Mouse (Mus musculus): ENCODE measurements around the gene Pard3.

Pard3 gene

GRCm38 (mm10) chr8:127269082-127269747 lies 205.5 kb downstream of the Pard3 start:
- Histone ChIP-seq H3K27me3 (ENCODE audit: control insufficient read depth, insufficient read depth, low read length, poor library complexity, severe bottlenecking) (no peaks in the 10 kb centered on the region; the same call in 1 of the 2 replicates), H3K36me3 (ENCODE audit: control insufficient read depth, insufficient read depth, low read length, poor library complexity, severe bottlenecking) (no peaks in the 10 kb centered on the region)
- no peak for DNase-seq (ENCODE audit: low read depth, low spot score)

GRCm38 (mm10) chr8:127271186-127271585 lies 207.5 kb downstream of the Pard3 start:
- DNase-seq (ENCODE audit: low read depth, low spot score), result no peak
- no peaks in the 10 kb centered on the region for H3K36me3 ChIP-seq (ENCODE audit: control insufficient read depth, insufficient read depth, low read length, poor library complexity, severe bottlenecking)
- no peaks in the 10 kb centered on the region; the same call in 1 of the 2 replicates for H3K27me3 ChIP-seq (ENCODE audit: control insufficient read depth, insufficient read depth, low read length, poor library complexity, severe bottlenecking)

- H3K27me3 ChIP-seq (ENCODE audit: control insufficient read depth, insufficient read depth, low read length, poor library complexity, severe bottlenecking), result no peaks in the 10 kb centered on the region
- no peak for DNase-seq (ENCODE audit: low read depth, low spot score)
- no peaks in the 10 kb centered on the region for H3K36me3 ChIP-seq (ENCODE audit: control insufficient read depth, insufficient read depth, low read length, poor library complexity, severe bottlenecking)
These were observed 216.7 kb downstream of the Pard3 start for GRCm38 (mm10) chr8:127280299-127280974.

- Histone ChIP-seq H3K36me3 (ENCODE audit: control insufficient read depth, insufficient read depth, low read length, poor library complexity, severe bottlenecking) (no peaks in the 10 kb centered on the region), H3K27me3 (ENCODE audit: control insufficient read depth, insufficient read depth, low read length, poor library complexity, severe bottlenecking) (no peaks in the 10 kb centered on the region)
- DNase-seq (ENCODE audit: low read depth, low spot score), result no peak
These were observed 217.3 kb downstream of the Pard3 start for GRCm38 (mm10) chr8:127281035-127281434.

GRCm38 (mm10) chr8:127284462-127285216 lies 220.9 kb downstream of the Pard3 start:
- DNase-seq (ENCODE audit: low read depth, low spot score), result no peak
- Histone ChIP-seq H3K36me3 (ENCODE audit: control insufficient read depth, insufficient read depth, low read length, poor library complexity, severe bottlenecking) (no peaks in the 10 kb centered on the region), H3K27me3 (ENCODE audit: control insufficient read depth, insufficient read depth, low read length, poor library complexity, severe bottlenecking) (no peaks in the 10 kb centered on the region)

- no peak for DNase-seq (ENCODE audit: low read depth, low spot score)
- no peaks in the 10 kb centered on the region for H3K27me3 ChIP-seq (ENCODE audit: control insufficient read depth, insufficient read depth, low read length, poor library complexity, severe bottlenecking)
- H3K36me3 ChIP-seq (ENCODE audit: control insufficient read depth, insufficient read depth, low read length, poor library complexity, severe bottlenecking), result no peaks in the 10 kb centered on the region
These were observed 224.1 kb downstream of the Pard3 start for GRCm38 (mm10) chr8:127287816-127288215.

DNA sequence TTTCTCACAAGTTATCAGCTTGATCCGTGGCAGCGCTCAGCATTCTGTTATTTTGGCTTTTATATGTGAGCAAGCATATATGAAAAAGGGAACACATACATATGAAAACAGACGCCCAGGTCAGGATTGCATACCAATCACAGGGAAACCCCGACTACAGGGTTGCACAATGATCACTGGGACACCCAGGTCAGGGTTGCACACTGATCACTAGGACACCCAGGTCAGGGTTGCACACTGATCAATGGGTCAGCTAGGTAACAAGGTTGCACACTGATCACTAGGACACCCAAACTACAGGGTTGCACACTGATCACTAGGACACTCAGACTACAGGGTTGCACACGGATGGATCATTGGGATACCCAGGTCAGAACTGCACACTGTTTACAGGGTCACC lies 228.6 kb downstream of the Pard3 start:
- no peaks in the 10 kb centered on the region for H3K27me3 ChIP-seq (ENCODE audit: control insufficient read depth, insufficient read depth, low read length, poor library complexity, severe bottlenecking)
- DNase-seq (ENCODE audit: low read depth, low spot score), result no peak
- no peaks in the 10 kb centered on the region for H3K36me3 ChIP-seq (ENCODE audit: control insufficient read depth, insufficient read depth, low read length, poor library complexity, severe bottlenecking)

DNA sequence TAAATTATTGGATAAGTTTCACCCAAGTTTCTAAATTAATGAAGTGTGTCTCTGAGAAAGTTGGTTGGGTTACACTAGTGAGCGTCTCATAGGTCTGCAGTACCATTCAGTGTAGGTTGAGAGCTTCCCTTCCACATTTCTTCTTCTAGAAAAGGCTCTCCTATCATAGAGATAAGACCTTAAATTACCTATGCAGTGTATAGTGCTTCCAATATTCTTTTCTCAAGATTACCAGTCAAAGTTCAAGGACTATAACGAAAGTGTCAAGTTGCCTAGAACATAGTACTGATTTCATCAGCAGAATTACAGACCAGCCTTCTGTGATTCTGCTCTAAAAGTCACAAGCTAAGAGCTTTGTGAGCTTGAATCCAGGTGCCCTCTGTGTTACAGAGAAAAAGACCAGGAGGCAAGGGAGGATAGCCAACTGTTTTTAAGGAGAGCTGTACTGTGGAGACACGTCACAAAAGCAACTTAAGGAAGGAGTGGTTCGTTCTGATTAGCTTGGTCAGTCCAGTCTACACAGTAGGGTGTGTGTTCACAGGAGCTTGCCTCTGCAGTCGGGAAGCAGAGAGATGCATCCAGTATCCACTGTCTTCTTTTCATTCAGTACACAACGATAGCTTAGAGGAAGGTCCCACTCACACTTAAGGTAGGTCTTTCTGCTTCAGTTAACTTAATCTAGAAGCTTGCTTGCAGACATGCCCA lies 229.5 kb downstream of the Pard3 start:
- no peak for DNase-seq (ENCODE audit: low read depth, low spot score)
- no peaks in the 10 kb centered on the region for H3K27me3 ChIP-seq (ENCODE audit: control insufficient read depth, insufficient read depth, low read length, poor library complexity, severe bottlenecking)
- H3K36me3 ChIP-seq (ENCODE audit: control insufficient read depth, insufficient read depth, low read length, poor library complexity, severe bottlenecking), result no peaks in the 10 kb centered on the region

GRCm38 (mm10) chr8:127294061-127294460 lies 230.4 kb downstream of the Pard3 start:
- DNase-seq (ENCODE audit: low read depth, low spot score), result no peak
- H3K27me3 ChIP-seq (ENCODE audit: control insufficient read depth, insufficient read depth, low read length, poor library complexity, severe bottlenecking), result no peaks in the 10 kb centered on the region

DNA sequence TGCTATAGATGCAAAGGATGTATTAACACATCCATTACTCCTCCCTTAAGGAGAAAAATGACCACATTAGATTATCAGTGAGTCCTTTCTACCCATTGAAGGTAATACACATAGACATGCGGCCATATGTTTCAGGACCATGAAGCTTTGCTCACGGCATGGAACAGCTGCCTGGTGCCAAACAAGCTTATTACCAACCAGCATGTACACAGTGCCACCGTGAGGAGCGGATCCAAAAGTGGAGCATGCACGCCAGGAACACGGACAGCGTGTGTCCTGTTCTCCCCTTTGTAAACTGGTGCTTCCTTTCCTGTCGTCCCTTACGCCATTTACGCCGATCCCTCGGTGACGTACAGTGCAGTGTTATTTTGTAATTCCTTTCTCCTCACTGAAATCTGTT lies 232.2 kb downstream of the Pard3 start:
- H3K27me3 ChIP-seq (ENCODE audit: control insufficient read depth, insufficient read depth, low read length, poor library complexity, severe bottlenecking), result no peaks in the 10 kb centered on the region
- DNase-seq (ENCODE audit: low read depth, low spot score), result no peak
- H3K36me3 ChIP-seq (ENCODE audit: control insufficient read depth, insufficient read depth, low read length, poor library complexity, severe bottlenecking), result no peaks in the 10 kb centered on the region

More at GRCm38 (mm10) chr8:127294061-127294460, 230.4 kb downstream of the Pard3 start:
- H3K36me3 ChIP-seq (ENCODE audit: control insufficient read depth, insufficient read depth, low read length, poor library complexity, severe bottlenecking), result no peaks in the 10 kb centered on the region

DNA sequence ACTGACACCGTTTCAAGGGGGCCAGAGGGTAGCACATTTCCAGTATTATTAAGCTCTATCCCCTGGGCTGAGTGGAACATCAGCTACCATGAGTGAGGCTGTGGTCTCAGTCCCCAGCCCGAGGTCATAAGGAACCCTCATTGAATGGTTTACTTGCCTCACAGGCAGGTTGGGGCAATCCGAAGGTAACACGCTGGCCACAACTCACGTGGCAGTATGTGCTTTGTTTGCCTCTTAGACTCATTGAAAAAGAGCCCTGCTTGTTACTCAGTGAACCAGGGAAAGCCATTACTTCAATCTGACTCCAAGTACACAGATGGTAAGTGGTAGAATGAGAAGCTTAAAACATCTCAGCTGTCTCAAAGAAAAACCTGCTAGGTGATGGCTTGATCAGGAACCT lies 236.8 kb downstream of the Pard3 start:
- Histone ChIP-seq H3K36me3 (ENCODE audit: control insufficient read depth, insufficient read depth, low read length, poor library complexity, severe bottlenecking) (no peaks in the 10 kb centered on the region), H3K27me3 (ENCODE audit: control insufficient read depth, insufficient read depth, low read length, poor library complexity, severe bottlenecking) (no peaks in the 10 kb centered on the region)
- DNase-seq (ENCODE audit: low read depth, low spot score), result no peak

DNA sequence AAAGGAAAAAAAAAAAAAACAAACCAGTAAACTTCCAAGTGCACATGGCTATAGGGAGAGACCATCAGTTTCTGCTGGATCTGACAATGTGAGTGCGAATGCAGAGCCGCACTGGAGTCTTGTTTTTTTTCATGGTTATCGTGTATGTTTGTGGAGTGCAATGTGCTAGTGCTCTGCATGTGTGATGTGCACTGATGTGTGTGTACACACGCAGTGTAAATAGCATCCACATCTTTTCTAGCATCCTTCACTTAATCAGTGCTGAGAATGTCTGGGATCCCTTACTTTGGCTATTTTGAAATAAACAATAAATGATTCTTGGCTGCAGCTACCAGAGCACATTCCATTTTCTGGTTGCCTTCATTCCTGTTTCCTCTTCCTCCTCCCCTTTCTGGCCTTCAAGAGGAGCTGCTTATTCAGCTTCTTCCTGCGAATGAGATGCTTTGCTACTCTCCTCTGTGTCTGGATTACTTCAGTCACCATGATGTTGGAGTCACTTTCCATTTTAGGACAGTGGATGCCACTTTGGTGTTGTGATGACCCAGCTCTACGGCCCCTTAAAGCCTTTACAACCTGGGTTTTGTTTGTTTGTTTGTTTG lies 239.3 kb downstream of the Pard3 start:
- Histone ChIP-seq H3K36me3 (ENCODE audit: control insufficient read depth, insufficient read depth, low read length, poor library complexity, severe bottlenecking) (no peaks in the 10 kb centered on the region), H3K27me3 (ENCODE audit: control insufficient read depth, insufficient read depth, low read length, poor library complexity, severe bottlenecking) (no peaks in the 10 kb centered on the region)
- DNase-seq (ENCODE audit: low read depth, low spot score), result no peak

- Histone ChIP-seq H3K36me3 (ENCODE audit: control insufficient read depth, insufficient read depth, low read length, poor library complexity, severe bottlenecking) (no peaks in the 10 kb centered on the region), H3K27me3 (ENCODE audit: control insufficient read depth, insufficient read depth, low read length, poor library complexity, severe bottlenecking) (no peaks in the 10 kb centered on the region)
- DNase-seq (ENCODE audit: low read depth, low spot score), result no peak
These were observed 243.3 kb downstream of the Pard3 start for GRCm38 (mm10) chr8:127307026-127307425.

GRCm38 (mm10) chr8:127309363-127309762 lies 245.7 kb downstream of the Pard3 start:
- no peaks in the 10 kb centered on the region for H3K36me3 ChIP-seq (ENCODE audit: control insufficient read depth, insufficient read depth, low read length, poor library complexity, severe bottlenecking)
- H3K27me3 ChIP-seq (ENCODE audit: control insufficient read depth, insufficient read depth, low read length, poor library complexity, severe bottlenecking), result no peaks in the 10 kb centered on the region
- DNase-seq (ENCODE audit: low read depth, low spot score), result no peak

All from splenic B cell, adult 2 months (primary cell).